Mouse (Mus musculus) kidney, postnatal 4 days (tissue): ENCODE data around the gene Hoxd8.
A peak's percentile ranks its signal among the peaks of the same experiment; 100 is the strongest.

Experiments used
- DNase-seq, 2 experiments: peaks; one replicate each; pipeline ENCODE4 v3.0.0; 2021; ENCODE audit warnings: mixed read lengths in 2 of 2

The Hoxd8 gene

GRCm38 (mm10) chr2:74735851-74736687 is 31.7 kb downstream of the Hoxd8 start:
- peak; percentile 40 to 50 for DNase-seq

- no peak for DNase-seq
Observed at GRCm38 (mm10) chr2:74736688-74737577, 32.5 kb downstream of the Hoxd8 start.

GRCm38 (mm10) chr2:74737578-74738070 is 33.2 kb downstream of the Hoxd8 start:
- DNase-seq, result no peak

- peak; percentile 43 to 58 for DNase-seq
Observed at GRCm38 (mm10) chr2:74738623-74739475, 34.4 kb downstream of the Hoxd8 start.

- DNase-seq, result no peak
Observed at GRCm38 (mm10) chr2:74739476-74739800, 35.0 kb downstream of the Hoxd8 start.

- no peak for DNase-seq
Observed at GRCm38 (mm10) chr2:74739869-74740268, 35.5 kb downstream of the Hoxd8 start.

- peak; percentile 71 to 81 for DNase-seq
Observed at GRCm38 (mm10) chr2:74740311-74741091, 36.1 kb downstream of the Hoxd8 start.

- DNase-seq, result no peak
Observed at GRCm38 (mm10) chr2:74741252-74741978, 37.0 kb downstream of the Hoxd8 start.

GRCm38 (mm10) chr2:74741979-74742277 is 37.5 kb downstream of the Hoxd8 start:
- DNase-seq, result no peak

- DNase-seq, result peak in 1 of 2 experiments; percentile 26
Observed at GRCm38 (mm10) chr2:74745540-74746297, 41.3 kb downstream of the Hoxd8 start.

GRCm38 (mm10) chr2:74746298-74746921 is 42.0 kb downstream of the Hoxd8 start:
- peak in 1 of 2 experiments; percentile 56 for DNase-seq

GRCm38 (mm10) chr2:74747006-74747405 is 42.6 kb downstream of the Hoxd8 start:
- peak; percentile 47 to 65 for DNase-seq

- DNase-seq, result peak in 1 of 2 experiments; percentile 9
Observed at GRCm38 (mm10) chr2:74747661-74748141, 43.3 kb downstream of the Hoxd8 start.

GRCm38 (mm10) chr2:74748436-74748995 is 44.1 kb downstream of the Hoxd8 start:
- no peak for DNase-seq

GRCm38 (mm10) chr2:74749337-74750121 is 45.1 kb downstream of the Hoxd8 start:
- peak; percentile 81 to 88 for DNase-seq

GRCm38 (mm10) chr2:74750731-74751250 is 46.4 kb downstream of the Hoxd8 start:
- DNase-seq, result no peak

GRCm38 (mm10) chr2:74751861-74752260 is 47.4 kb downstream of the Hoxd8 start:
- DNase-seq, result no peak
